Comparison of ENCODE assay signal across 8 mouse cellular contexts in genomic region chr6:124808358-124809012, GRCm38 (mm10). TPM values are rescaled to one million over a fixed set of nuclear protein-coding genes. Genes with fewer than 3 reads are reported as not detected.
DNase-seq lines count a peak whose midpoint lies in the region; ATAC-seq lines count a peak whose summit lies in the region.

Gene Spsb2, plus strand, starts transcription at chr6:124808661.

- H3K27ac ChIP-seq in hindbrain, embryonic 16.5 days (ENCODE audit: low read depth, low read length): peak within 1 kb of the TSS; percentile 78
- H3K27ac ChIP-seq in limb, embryonic 15.5 days: peak within 1 kb of the TSS; percentile 94
- H3K27ac ChIP-seq in midbrain, embryonic 15.5 days: peak within 1 kb of the TSS; percentile 67

- peak within 1 kb of the TSS; percentile 95 for H3K4me2 ChIP-seq in hindbrain, embryonic 16.5 days (ENCODE audit: low read length)
- H3K4me2 ChIP-seq in limb, embryonic 15.5 days: peak within 1 kb of the TSS; percentile 95
- H3K4me2 ChIP-seq in midbrain, embryonic 15.5 days: peak within 1 kb of the TSS; percentile 83

- H3K36me3 ChIP-seq in hindbrain, embryonic 16.5 days (ENCODE audit: control insufficient read depth, insufficient read depth, low read length): peaks cover 5% of the 10 kb centered on the region
- peaks cover 26% of the 10 kb centered on the region for H3K36me3 ChIP-seq in limb, embryonic 15.5 days
- 0 out of 2 replicates have a peak, but pooled peaks cover 4% of the 10 kb centered on the region for H3K36me3 ChIP-seq in midbrain, embryonic 15.5 days (replicated peaks)
- H3K36me3 ChIP-seq in splenic B cell, adult 2 months (ENCODE audit: control insufficient read depth, insufficient read depth, low read length, poor library complexity, severe bottlenecking): no peaks in the 10 kb centered on the region

- H3K4me3 ChIP-seq in hindbrain, embryonic 16.5 days (ENCODE audit: low read length): peak within 1 kb of the TSS; percentile 53
- peak within 1 kb of the TSS; percentile 61 for H3K4me3 ChIP-seq in limb, embryonic 15.5 days
- peak within 1 kb of the TSS; percentile 43 for H3K4me3 ChIP-seq in midbrain, embryonic 15.5 days

- H3K27me3 ChIP-seq in hindbrain, embryonic 16.5 days (replicated peaks; ENCODE audit: control insufficient read depth, insufficient read depth, low read length): no peaks in the 10 kb centered on the region
- no peaks in the 10 kb centered on the region for H3K27me3 ChIP-seq in limb, embryonic 15.5 days
- H3K27me3 ChIP-seq in midbrain, embryonic 15.5 days (replicated peaks): no peaks in the 10 kb centered on the region
- H3K27me3 ChIP-seq in splenic B cell, adult 2 months (ENCODE audit: control insufficient read depth, insufficient read depth, low read length, poor library complexity, severe bottlenecking): no peaks in the 10 kb centered on the region; the same call in 1 of the 2 replicates

- intact Hi-C loops in left cerebral cortex, postnatal 10 days (cut with DNase I): loop anchor here (5.0 kb wide), 1 partner anchor 51 kb away; the partner anchor contains the start of genes Atn1 and Gm45234

- H3K9ac ChIP-seq in hindbrain, embryonic 16.5 days (ENCODE audit: low read depth, low read length): peak within 1 kb of the TSS; percentile 67
- H3K9ac ChIP-seq in limb, embryonic 15.5 days: peak within 1 kb of the TSS; percentile 58
- H3K9ac ChIP-seq in midbrain, embryonic 15.5 days: peak within 1 kb of the TSS; percentile 21

- ATAC-seq in hindbrain, embryonic 16.5 days: peak; percentile 25
- ATAC-seq in limb, embryonic 15.5 days (ENCODE audit: insufficient number of reproducible peaks, low FRiP score, low TSS enrichment, low read depth): peak; percentile 51; the same call in 1 of the 2 replicates
- peak; percentile 7; the same call in 1 of the 2 replicates for ATAC-seq in midbrain, embryonic 15.5 days (replicated peaks)

- 5% methylated on average over 29 of the region's 29 CpGs for WGBS in hindbrain, embryonic 16.5 days
- WGBS in limb, embryonic 15.5 days: 4% methylated on average over 29 of the region's 29 CpGs
- WGBS in midbrain, embryonic 15.5 days: 4% methylated on average over 29 of the region's 29 CpGs

- H3K4me1 ChIP-seq in hindbrain, embryonic 16.5 days (ENCODE audit: control insufficient read depth, insufficient read depth, low read depth, low read length): peaks cover 28% of the 10 kb centered on the region
- H3K4me1 ChIP-seq in limb, embryonic 15.5 days: peaks cover 55% of the 10 kb centered on the region
- H3K4me1 ChIP-seq in midbrain, embryonic 15.5 days: peaks cover 49% of the 10 kb centered on the region

- no peaks in the 10 kb centered on the region for H3K9me3 ChIP-seq in hindbrain, embryonic 16.5 days (ENCODE audit: control insufficient read depth, low read length)
- no peaks in the 10 kb centered on the region for H3K9me3 ChIP-seq in limb, embryonic 15.5 days
- H3K9me3 ChIP-seq in midbrain, embryonic 15.5 days: no peaks in the 10 kb centered on the region

- DNase-seq in left cerebral cortex, postnatal 10 days (ENCODE audit: extremely low spot score in 1 of 2, low spot score in 2 of 2): peak; percentile 62 to 88
- DNase-seq in left cerebral cortex, adult 18-20 months (ENCODE audit: low spot score in 2 of 2): no peak
- DNase-seq in cerebellum, postnatal 10 days: peak; percentile 80 to 83
- peak; percentile 80 for DNase-seq in gastrocnemius, postnatal 10 days
- peak; percentile 36 for DNase-seq in splenic B cell, adult 2 months (ENCODE audit: low read depth, low spot score)

RNA-seq across cellular contexts. Expression of gene Spsb2, which starts in this region (rescaled TPM):
- total RNA-seq in left cerebral cortex, postnatal 10 days (2021): 1 to 10 TPM; 4.4 to 5.3 TPM
- total RNA-seq in left cerebral cortex, adult 18-20 months (2021): 1 to 10 TPM; 4.6 to 5.7 TPM
- 1 to 10 TPM; 3.5 to 6.5 TPM for total RNA-seq in gastrocnemius, postnatal 10 days (2021)
- 9.2 and 10.3 TPM in 2 replicates for polyA plus RNA-seq in hindbrain, embryonic 16.5 days (2015; fragmentation: Nextera tagmentation; extraction: Ambion mirVana)
- polyA plus RNA-seq in limb, embryonic 15.5 days (2015; fragmentation: Nextera tagmentation; extraction: Ambion mirVana): 14.1 and 15.5 TPM in 2 replicates
- 8.8 and 10.1 TPM in 2 replicates for polyA plus RNA-seq in midbrain, embryonic 15.5 days (2015; fragmentation: Nextera tagmentation; extraction: Ambion mirVana)

Comparison
In these comparisons a context has a peak if more than half of its experiments do, and no peak if none do; other contexts are left out.
1. DNase-seq: peak in left cerebral cortex, postnatal 10 days (2 of 2), cerebellum, postnatal 10 days (2 of 2), gastrocnemius, postnatal 10 days (single experiment) and splenic B cell, adult 2 months (single experiment); none in left cerebral cortex, adult 18-20 months (0 of 2).
2. Peak in every context shown above with its lines, with median percentiles within 50 percentile points of each other: ATAC-seq, H3K27ac ChIP-seq, H3K4me2 ChIP-seq, H3K4me3 ChIP-seq and H3K9ac ChIP-seq.